Mouse (Mus musculus) ovary, postnatal 10 days (tissue): ENCODE data around the gene Stat2.

ENCODE experiments used
- DNase-seq: peaks from one replicate; pipeline ENCODE4 v3.0.0; 2022; ENCODE audit warnings: low spot score

The Stat2 gene

GRCm38 (mm10) chr10:128270287-128270841, at the start of gene Stat2:
Gene Stat2 (plus strand): TSS chr10:128270559.
- peak; percentile 81 for DNase-seq

GRCm38 (mm10) chr10:128221533-128222286, 48.6 kb upstream of the Stat2 start:
- no peak for DNase-seq

- DNase-seq: no peak
These were observed 45.3 kb upstream of the Stat2 start for GRCm38 (mm10) chr10:128225064-128225463.

DNA sequence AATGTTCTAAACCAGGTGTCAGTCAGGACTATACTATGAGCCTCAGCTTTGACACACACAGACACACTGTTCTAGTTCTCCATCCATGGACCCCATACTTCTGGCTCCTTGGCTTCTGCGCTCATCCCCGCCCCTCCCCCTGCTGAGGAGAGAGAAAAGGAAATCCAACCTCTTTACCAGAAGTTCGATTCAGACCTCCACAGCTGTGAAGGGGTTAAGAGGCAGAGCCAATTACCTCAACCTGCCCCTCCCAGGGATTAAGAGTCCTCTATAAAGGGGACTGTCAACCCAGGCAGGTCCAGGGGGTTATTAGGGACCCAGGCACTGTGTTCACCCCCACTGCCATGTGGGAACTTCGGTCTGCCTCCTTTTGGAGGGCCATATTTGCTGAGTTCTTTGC, 44.8 kb upstream of the Stat2 start, which contains the start of gene Mip:
Gene Mip (plus strand): TSS at position 301 of the 400 bp plus-strand sequence.
- no peak for DNase-seq

DNA sequence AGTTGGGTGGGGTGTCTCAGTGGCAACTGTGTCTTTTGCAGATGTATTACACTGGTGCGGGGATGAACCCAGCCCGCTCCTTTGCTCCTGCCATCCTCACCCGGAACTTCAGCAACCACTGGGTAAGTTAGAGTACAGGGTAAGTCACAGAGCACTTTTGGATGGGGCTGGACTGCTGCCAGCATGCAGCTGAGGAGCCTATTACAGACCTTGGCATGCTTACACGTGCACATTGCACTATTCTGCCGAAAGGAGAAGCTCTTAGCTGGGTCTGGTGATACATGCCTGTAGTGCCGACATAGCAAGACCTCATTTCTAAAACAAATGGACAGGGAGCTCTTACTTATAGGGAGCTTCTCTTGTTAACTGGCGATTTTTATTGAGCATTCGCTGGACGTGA, 42.8 kb upstream of the Stat2 start:
- DNase-seq: no peak

DNA sequence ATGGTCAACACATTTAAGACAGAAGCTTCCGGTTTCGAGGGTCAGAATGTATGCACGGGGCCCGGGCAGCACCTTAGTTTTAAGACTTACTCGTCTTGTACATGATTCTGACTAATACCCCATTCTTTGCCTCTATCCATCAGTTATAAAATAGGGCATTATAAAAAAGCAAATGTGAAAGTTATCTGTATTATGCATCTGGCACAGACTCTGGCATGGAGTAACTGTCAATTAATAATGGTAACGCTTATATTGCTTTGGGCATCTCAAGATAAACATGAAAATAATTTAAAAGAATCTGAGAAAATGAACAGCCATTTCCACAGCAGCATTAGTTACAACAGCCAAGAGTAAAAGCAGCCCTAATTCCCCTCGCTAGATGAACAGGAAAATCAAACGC, 42.4 kb upstream of the Stat2 start:
- no peak for DNase-seq

DNA sequence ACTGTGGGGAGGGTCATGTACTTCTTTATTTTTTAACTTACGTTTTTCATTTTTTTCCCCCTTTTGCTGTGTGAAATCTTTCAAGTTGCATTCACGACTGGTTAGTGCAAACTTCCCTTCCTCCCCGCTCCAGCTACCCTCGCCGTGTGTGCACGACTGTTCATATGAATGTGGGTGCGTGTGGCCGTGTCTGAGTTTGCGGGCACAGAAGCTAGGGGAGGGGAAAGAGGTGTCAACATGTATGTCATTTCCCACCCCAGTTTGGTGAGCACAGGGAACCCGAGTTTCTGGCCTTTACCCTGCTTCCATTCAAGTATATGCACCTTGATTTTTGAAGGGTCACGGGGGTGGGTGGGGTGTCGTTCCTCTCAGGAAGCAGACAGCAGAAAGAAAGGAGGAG, 39.8 kb upstream of the Stat2 start:
- DNase-seq: no peak

- DNase-seq: no peak
These were observed 39.2 kb upstream of the Stat2 start for GRCm38 (mm10) chr10:128231146-128231545.

DNA sequence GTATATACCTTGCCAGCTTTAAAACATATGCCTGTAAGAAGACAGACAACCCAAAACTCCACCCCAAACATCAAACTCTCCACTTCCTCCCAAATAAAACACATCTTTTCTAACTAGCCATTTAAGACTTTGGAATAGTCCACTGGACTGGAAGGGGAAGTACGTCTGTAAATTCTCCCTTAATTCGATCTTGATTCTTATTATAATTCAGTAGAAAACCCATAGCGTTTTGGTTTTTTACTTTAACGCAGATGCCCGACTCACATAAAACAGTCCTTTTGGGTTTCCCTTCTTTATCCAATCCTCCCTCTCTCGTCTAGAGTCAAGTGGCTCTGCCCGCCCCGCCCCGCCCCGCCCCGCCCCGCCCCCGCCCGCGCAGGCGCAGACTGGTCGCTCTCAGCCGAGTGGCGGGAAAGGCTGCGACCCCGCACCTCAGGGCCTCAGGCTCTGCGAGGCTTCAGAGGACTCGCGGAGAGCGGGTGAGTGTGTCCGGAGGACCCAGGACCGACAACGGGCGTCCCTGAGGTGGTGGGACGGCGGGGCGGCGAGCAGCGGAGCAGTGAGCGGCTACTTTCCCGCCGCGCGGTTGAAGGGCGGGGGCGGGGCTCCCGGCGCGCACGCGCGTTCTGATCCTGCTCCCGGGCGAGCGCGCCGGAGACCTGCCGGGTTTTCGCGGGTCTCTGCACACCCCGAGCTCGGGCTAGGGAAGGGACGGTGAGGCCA, 38.5 kb upstream of the Stat2 start, which contains the start of gene Timeless:
Gene Timeless (plus strand): TSS at position 369 of the 723 bp plus-strand sequence.
- peak; percentile 89 for DNase-seq

DNA sequence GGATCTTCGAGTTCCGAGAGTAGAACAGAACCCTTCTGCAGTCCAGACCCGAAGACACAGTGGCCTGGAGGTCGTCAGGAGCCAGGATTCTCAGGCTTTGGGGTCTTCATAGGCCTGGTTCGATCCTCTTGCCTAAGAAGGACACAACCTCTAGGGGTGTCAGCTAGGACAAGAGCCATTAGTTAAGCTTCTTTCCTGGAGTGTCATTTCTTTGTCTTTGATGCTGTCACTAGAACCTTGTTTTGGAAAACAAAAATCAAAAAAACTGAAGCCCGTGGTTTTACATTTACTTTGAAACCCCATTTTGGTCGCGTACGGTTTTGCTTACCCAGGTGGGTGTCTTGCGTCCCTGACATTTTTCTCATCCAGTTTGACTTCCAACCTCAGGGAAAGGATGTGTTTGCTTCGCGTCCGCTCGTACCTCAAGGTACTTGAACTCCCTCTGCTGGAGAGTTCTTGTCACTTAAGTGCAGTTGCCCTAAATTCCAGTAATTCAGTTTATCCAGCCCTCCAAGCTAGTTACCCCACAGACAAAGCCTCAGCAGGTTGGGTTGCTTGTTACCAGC, 37.9 kb upstream of the Stat2 start:
- DNase-seq: no peak

GRCm38 (mm10) chr10:128236321-128236720, 34.0 kb upstream of the Stat2 start:
- DNase-seq: no peak

DNA sequence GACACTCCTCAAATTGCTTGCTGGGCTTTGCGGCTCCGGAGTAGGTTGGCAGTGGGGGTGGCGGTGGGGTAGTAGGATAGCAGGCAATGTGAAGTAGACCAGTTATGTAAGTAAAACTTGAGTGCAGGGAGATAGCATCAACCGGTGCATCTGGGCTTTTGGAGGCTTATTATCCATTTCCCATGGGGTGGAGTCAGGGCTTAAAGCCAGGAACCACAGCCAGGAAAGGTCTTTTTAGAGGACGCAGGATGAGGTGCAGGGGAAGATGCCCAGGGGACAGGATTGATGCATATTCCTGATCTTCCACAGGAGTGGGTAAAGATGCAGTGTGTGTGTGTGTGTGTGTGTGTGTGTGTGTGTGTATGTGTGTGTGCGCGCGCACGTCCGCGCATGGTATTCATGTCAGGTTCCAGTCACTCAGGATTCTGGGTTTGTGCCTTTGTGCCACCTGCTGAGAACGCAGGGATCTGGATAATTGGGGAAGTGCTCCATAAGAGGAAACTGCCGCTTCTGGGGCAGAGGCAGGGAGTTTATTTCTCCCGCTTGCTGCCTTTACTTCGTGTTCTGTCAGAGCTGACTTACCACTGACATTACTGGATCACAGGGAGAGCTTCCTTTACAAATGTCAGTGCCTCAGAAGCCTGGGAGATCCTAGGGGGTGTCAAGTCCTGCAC, 32.4 kb upstream of the Stat2 start:
- DNase-seq: no peak

- DNase-seq: no peak
These were observed 31.2 kb upstream of the Stat2 start for GRCm38 (mm10) chr10:128239140-128239539.

- DNase-seq: no peak
These were observed 30.2 kb upstream of the Stat2 start for GRCm38 (mm10) chr10:128240131-128240530.

DNA sequence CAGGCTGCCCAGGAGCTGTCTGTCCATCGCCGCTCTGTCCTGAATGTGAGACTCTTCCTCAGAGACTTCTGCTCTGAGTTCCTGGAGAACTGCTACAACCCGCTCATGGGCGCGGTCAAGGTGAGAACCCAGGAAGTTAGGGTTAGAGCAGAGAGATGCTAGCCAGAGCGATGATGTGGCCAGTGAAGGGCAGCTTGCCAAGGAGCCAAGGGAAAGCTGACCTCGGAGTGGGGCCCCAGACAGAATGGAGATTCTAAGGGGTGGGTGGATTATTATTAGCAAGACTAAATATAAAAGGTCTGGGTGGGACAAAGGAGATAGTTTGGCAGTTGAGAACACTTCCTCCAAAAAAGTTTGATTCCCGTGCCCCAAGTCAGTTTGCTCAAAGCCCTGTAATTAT, 27.1 kb upstream of the Stat2 start:
- no peak for DNase-seq

DNA sequence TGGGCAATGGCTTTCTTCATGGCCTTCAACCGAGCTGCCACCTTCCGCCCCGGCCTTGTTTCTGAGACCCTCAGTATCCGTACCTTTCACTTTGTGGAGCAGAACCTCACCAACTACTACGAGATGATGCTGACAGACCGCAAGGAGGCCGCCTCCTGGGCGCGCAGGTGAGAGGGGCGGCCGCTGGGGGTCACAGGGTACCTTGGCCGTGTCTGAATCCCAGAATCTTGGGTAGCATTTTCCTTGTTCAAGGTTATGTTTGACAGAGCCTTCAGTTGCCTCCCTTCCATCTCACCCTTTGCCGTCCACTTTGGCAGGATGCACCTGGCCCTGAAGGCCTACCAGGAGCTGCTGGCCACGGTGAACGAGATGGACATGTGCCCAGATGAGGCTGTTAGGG, 26.2 kb upstream of the Stat2 start:
- DNase-seq: no peak

DNA sequence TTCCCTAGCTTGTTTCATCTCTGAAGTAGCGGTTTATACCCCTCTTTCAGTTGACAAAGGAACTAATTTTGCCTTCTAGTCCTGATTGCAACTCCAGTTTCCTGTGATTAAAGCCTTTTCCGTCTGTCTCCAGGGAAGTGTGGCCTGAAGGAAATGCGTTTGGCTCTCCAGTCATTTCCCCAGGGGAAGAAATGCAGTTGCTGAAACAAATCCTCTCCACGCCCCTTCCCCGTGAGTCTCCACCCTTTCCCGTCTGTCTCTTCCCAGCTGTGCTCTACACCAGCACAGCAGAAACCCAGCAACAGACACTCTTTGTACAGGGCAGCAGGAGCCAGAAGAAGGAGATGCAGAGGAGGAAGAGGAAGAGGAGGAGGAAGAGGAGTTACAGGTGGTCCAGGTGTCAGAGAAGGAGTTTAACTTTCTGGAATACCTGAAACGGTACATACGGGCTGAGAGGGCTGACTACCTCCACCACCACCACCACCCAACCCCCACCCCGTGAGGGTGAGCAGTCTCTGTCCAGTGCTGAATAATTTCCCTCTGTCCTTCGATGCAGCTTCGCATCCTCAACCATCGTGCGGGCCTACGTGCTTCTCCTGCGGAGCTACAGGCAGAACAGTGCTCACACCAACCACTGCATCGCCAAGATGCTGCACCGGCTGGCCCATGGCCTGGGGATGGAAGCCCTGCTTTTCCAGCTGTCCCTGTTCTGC, 23.2 kb upstream of the Stat2 start:
- DNase-seq: no peak

DNA sequence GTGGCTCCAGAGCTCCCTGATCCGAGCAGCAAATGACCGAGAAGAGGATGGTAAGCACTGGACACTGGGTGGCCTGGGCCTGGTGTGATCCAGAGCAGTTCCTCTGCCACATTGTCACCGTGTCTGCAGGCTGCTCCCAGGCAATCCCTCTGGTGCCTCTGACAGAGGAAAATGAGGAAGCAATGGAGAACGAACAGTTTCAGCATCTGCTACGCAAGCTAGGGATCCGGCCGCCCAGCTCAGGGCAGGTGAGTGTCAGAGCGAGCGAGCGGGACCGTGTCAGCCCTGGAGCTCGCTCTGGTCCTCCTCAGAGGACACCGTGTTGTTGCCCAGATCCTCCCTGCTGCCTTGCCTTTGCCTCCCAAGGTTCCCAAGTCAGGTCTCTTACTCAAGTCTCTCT, 19.8 kb upstream of the Stat2 start:
- no peak for DNase-seq

DNA sequence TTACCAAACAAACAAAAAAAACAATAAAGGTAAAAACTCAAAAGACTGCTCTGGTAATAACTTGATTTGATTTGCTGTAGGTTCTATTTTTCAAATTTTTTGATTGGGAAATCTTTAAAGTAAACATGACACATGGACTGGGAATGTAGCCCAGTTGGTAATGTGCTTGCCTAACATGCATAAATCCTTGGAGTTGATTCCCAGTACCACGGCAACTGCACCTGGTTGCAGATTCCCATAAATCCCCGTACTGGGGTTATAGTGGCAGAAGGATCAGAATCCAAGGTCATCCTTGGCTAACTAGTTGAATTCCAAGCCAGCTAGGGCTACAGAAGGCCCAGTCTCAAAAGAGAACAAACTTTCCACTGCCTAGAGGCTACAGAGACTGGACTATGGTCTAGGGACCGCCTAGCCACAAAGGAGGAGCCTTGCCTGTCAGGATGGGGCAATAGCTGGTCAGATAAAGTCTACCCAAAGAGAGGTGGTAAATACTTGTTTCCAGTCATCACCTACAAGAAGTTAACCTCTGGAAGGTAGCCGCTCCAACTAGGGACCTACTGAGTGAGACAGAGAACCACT, 16.6 kb upstream of the Stat2 start, which contains the start of gene Apon:
Gene Apon (plus strand): TSS at position 420 of the 579 bp plus-strand sequence.
- no peak for DNase-seq

- DNase-seq: no peak
These were observed 14.4 kb upstream of the Stat2 start for GRCm38 (mm10) chr10:128255925-128256324.

GRCm38 (mm10) chr10:128256328-128256727, 14.0 kb upstream of the Stat2 start:
- no peak for DNase-seq
